Mouse (Mus musculus) limb, embryonic 15.5 days (tissue): ENCODE measurements around the gene Ptchd3. TPM values are rescaled to one million over a fixed set of nuclear protein-coding genes. Genes with fewer than 3 reads are reported as not detected.
A peak's percentile ranks its signal among the peaks of the same experiment; 100 is the strongest.

Source experiments
- ATAC-seq: fragments of 200-750 bp; cut with Nextera tagmentation; 2 replicates; pipeline ENCODE4 v1.8.0; 2017; ENCODE audit warnings: low read depth, moderate TSS enrichment; ENCODE audit not compliant: insufficient number of reproducible peaks, low FRiP score, low TSS enrichment
- H3K27ac ChIP-seq: fragments of 300-500 bp; sonication (generic); 2 replicates; pipeline ENCODE4 v1.5.1; 2015; ENCODE audit warnings: moderate library complexity, mild to moderate bottlenecking, inconsistent platforms
- H3K27me3 ChIP-seq: fragments of 300-500 bp; sonication (generic); 2 replicates; pipeline ENCODE4 v1.6.1; 2015; ENCODE audit warnings: inconsistent platforms
- H3K36me3 ChIP-seq: fragments of 300-500 bp; sonication (generic); 2 replicates; pipeline ENCODE4 v1.6.1; 2015; ENCODE audit warnings: inconsistent platforms
- H3K4me1 ChIP-seq: fragments of 300-500 bp; sonication (generic); 2 replicates; pipeline ENCODE4 v1.6.1; 2015; ENCODE audit warnings: inconsistent platforms
- H3K4me2 ChIP-seq: fragments of 300-500 bp; sonication (generic); 2 replicates; pipeline ENCODE4 v1.6.1; 2015; ENCODE audit warnings: mild to moderate bottlenecking, inconsistent platforms
- H3K4me3 ChIP-seq: fragments of 300-500 bp; sonication (generic); 2 replicates; pipeline ENCODE4 v1.5.1; 2015; ENCODE audit warnings: mild to moderate bottlenecking, inconsistent platforms
- H3K9ac ChIP-seq: fragments of 300-500 bp; sonication (generic); 2 replicates; pipeline ENCODE4 v1.6.1; 2015; ENCODE audit warnings: inconsistent platforms
- H3K9me3 ChIP-seq: fragments of 300-500 bp; sonication (generic); 2 replicates; pipeline ENCODE4 v1.6.1; 2016; ENCODE audit warnings: inconsistent platforms
- WGBS: fragments of 180-500 bp; shearing (Covaris S2); methylation state at CpG from one replicate; pipeline ENCODE4 v1.1.7; 2015; 5-methylcytosine and 5-hydroxymethylcytosine counted together
- polyA plus RNA-seq: library from polyadenylated mRNA; unstranded; fragments of >200 nt; fragmentation: Nextera tagmentation; extraction: Ambion mirVana; gene quantifications from 2 replicates; pipeline ENCODE4 v1.2.1, GENCODE M21; 2015

Ptchd3 gene
- polyA plus RNA-seq, 1 experiment from 2014 or later, result 0.08 TPM

DNA sequence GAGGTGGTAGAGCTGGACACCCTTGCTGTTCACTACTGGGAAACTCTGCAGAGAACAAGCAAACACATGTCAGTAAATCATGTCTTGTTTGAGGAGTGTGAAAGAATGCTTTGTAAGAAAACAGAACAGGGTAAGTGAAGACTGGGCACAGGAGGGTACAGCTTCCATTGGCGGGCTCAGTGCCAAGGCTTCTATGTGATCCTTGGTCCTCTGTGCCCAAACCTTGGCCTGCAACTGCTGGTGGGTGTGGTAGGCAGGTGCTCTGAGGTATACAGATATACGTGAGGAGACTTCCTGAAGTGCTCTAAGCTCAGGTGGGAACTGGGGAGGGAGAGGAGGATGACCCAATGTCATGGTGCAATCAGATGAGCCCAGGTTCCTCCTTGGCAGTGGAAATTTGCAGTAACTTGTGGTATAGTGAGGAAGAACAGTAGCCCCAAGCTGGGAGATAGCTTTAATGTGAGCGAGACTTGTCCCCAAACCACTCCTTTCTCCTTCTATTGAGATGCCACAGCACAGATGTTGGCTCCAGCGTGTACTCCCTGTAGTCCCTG, 30.2 kb upstream of the Ptchd3 start:
- H3K9ac ChIP-seq, result no peak overlapping the region
- H3K27ac ChIP-seq, result no peak overlapping the region
- peaks cover 3% of the 10 kb centered on the region; the same call in 1 of the 2 replicates for H3K4me1 ChIP-seq
- no peaks in the 10 kb centered on the region for H3K36me3 ChIP-seq
- no peaks in the 10 kb centered on the region for H3K27me3 ChIP-seq
- 79% methylated on average over 4 of the region's 4 CpGs for WGBS
- no peak overlapping the region for H3K4me2 ChIP-seq
- ATAC-seq, result no peak
- no peak overlapping the region for H3K4me3 ChIP-seq
- H3K9me3 ChIP-seq, result no peaks in the 10 kb centered on the region

DNA sequence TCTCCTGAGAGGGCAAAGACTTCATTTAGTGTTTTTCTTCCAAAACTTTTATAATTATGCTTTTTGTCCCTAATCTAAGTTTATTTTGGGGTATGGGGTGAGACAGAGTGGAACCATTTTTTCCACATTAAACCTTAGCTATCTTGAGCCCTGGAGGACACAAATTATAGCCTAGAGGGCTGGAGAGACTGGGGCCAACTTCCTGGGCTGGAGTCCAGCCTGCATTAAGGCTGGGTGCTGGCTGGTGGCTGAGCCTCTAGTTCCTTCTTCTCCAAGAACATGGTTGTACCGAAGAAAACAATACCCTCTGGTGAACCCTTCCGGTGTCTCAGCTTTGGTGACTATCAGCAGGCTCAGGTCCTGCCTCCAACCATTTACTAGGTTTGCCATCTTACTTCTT, 27.3 kb upstream of the Ptchd3 start:
- no peak overlapping the region for H3K9ac ChIP-seq
- H3K27ac ChIP-seq, result no peak overlapping the region
- no peaks in the 10 kb centered on the region for H3K27me3 ChIP-seq
- 78% methylated on average over 2 of the region's 2 CpGs for WGBS
- H3K4me2 ChIP-seq, result no peak overlapping the region
- no peak for ATAC-seq
- H3K4me1 ChIP-seq, result no peaks in the 10 kb centered on the region
- H3K36me3 ChIP-seq, result no peaks in the 10 kb centered on the region
- H3K4me3 ChIP-seq, result no peak overlapping the region
- no peaks in the 10 kb centered on the region for H3K9me3 ChIP-seq

DNA sequence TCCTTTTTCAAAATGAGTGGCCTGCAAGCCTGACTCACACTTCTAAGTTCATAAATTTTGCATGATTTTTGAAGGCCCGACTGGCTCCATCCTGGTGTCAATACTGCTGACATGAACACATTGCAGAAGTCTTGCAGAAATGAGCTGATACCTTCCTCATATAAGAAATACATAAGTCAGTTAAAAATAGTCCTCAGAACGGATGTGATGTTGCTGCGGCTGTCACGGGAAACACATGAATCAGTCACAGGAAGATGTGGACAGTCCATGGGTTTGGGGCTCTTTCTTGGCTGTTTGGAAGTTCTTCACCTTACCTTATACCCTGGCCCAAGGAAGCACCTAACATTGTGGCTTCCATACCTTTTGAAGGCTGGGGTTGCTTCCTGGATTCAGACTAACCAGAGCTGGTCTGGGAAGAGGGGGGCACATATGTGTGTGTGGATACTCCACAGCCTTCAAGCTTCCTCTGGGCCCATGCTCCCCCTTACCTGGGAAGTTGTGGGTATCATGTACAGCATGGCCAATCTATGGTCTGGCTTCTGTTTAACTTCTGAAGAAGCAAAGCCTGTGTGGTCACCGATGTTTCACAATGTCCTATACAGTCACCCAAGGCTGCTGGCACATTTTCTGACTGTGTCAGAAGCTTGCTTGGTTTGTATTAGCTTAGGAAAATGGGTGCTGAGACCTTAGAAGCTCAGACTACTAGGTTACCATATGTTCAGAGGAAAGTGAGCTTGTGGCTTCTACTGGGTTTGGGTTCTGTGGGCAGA, 25.6 kb upstream of the Ptchd3 start:
- Histone ChIP-seq H3K9ac (no peak overlapping the region), H3K36me3 (no peaks in the 10 kb centered on the region), H3K27ac (no peak overlapping the region), H3K4me1 (peaks cover 4% of the 10 kb centered on the region; the same call in 1 of the 2 replicates), H3K9me3 (no peaks in the 10 kb centered on the region), H3K27me3 (no peaks in the 10 kb centered on the region), H3K4me3 (no peak overlapping the region), H3K4me2 (no peak overlapping the region)
- WGBS, result 78% methylated on average over 5 of the region's 5 CpGs
- ATAC-seq, result no peak

DNA sequence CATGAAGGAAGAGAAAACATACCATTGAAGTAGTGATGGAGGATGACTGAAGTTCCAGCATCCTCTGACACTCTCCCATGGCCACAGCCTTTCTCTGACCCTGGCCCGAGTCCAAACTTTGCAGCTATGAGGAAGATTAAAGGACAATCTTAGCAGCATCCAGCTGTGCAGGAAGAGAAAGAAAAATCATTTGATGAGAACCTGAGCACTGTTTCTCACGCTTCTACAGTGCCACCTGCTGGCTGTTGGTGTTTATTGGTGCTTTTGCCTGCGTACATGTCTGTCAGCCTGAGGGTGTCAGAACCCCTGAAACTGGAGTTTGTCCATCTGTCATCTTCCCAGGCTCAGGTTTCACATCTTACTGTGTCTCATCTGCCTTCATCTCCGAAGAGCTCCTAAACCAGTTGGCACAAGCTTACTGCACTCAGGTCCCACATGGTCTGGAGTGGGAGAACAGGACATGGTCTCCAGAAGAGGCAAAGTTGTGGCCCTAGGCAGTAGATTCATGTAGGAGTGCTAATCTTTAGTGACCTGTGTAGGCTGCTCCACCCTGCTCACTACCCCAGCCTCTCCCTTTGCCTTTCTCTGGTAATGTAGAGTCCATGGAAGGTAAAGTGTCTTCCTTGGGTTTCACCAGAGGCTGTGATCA, 21.7 kb upstream of the Ptchd3 start:
- Histone ChIP-seq H3K4me2 (no peak overlapping the region), H3K27me3 (no peaks in the 10 kb centered on the region), H3K4me3 (no peak overlapping the region), H3K4me1 (peaks cover 4% of the 10 kb centered on the region; the same call in 1 of the 2 replicates), H3K9me3 (no peaks in the 10 kb centered on the region), H3K36me3 (no peaks in the 10 kb centered on the region), H3K27ac (no peak overlapping the region), H3K9ac (no peak overlapping the region)
- peak; percentile 42; the same call in 1 of the 2 replicates for ATAC-seq
- 4% methylated on average over 4 of the region's 4 CpGs for WGBS

DNA sequence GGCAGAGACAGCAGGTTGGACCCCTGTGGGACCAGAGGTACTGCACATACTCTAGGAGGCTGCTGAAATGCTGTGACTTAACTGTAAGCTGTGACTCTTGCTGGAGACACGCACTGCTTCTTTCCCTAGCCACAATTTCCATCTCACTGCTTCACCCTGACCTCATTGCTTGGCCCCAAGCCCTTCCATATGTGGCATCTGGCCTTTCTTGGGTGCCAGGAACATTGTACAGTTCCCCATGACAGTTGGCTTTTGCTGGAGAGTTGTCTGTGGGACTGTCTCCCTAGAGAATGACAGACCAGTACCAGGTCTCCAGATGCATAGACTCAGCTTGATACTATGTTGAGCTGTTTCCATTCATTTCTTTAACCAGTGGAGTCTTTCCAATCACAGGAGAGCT, 21.2 kb upstream of the Ptchd3 start:
- H3K36me3 ChIP-seq, result no peaks in the 10 kb centered on the region
- no peak overlapping the region for H3K27ac ChIP-seq
- H3K9ac ChIP-seq, result no peak overlapping the region
- no peak overlapping the region for H3K4me2 ChIP-seq
- peaks cover 4% of the 10 kb centered on the region; the same call in 1 of the 2 replicates for H3K4me1 ChIP-seq
- no peak; the same call in 1 of the 2 replicates for ATAC-seq
- no peak overlapping the region for H3K4me3 ChIP-seq
- H3K9me3 ChIP-seq, result no peaks in the 10 kb centered on the region
- whole genome bisulfite sequencing, result 50% methylated on average over 1 of the region's 1 CpGs
- H3K27me3 ChIP-seq, result no peaks in the 10 kb centered on the region

DNA sequence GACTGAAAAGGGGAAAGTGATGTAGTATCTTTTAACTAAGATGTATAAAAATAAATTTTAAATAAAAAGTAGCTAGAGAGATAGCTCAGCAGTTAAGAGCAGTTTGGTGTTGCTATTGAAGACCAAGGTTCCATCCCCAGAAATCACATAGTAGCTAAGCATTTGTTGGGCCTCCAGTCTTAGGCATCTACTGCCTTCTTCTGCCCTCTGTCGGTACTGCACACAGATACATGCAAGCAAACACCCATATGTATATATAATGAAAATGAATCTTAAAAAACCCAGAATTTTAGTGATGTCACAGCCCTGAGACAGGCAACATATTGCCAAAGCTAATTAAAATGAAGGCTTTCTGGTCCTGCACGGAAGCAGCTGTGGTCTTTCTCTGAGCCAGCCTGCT, 15.9 kb downstream of the Ptchd3 start:
- H3K36me3 ChIP-seq, result no peaks in the 10 kb centered on the region
- no peak for ATAC-seq
- no peak overlapping the region for H3K27ac ChIP-seq
- no peak overlapping the region for H3K4me2 ChIP-seq
- H3K27me3 ChIP-seq, result no peaks in the 10 kb centered on the region
- no peaks in the 10 kb centered on the region for H3K9me3 ChIP-seq
- 40% methylated on average over 2 of the region's 2 CpGs for WGBS
- no peak overlapping the region for H3K9ac ChIP-seq
- no peak overlapping the region for H3K4me3 ChIP-seq
- peaks cover 3% of the 10 kb centered on the region; the same call in 1 of the 2 replicates for H3K4me1 ChIP-seq

DNA sequence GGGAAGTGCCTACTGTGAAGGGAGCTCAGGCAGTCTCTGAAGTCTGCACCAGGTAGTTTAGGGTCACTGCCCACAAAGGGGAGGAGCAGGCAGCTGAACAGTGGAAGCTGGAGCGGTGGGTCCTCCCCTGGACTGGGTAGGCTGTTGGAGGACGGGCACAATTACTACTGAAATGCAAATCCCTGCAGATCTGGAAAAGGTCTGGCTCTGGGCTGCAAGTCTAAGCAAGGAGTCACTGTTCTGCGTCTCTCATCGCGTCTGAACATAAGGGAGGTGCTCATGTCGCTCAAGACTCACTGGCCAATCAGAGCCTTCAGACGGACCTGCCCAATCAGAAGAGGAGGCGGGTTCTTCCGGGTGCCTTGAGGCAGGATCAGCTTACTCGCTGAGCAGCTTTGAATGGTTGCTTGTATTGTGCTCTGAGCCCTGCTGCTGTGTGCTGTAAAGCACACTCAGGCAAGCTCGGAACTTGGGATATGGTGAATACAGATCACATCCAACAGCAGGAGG, 17.8 kb downstream of the Ptchd3 start:
- no peaks in the 10 kb centered on the region for H3K9me3 ChIP-seq
- peak overlapping the region; percentile 51 for H3K4me3 ChIP-seq
- no peaks in the 10 kb centered on the region for H3K36me3 ChIP-seq
- H3K27ac ChIP-seq, result peak overlapping the region; percentile 84
- peaks cover 3% of the 10 kb centered on the region; the same call in 1 of the 2 replicates for H3K4me1 ChIP-seq
- H3K27me3 ChIP-seq, result no peaks in the 10 kb centered on the region
- H3K9ac ChIP-seq, result peak overlapping the region; percentile 39; the same call in 1 of the 2 replicates
- peak overlapping the region; percentile 67 for H3K4me2 ChIP-seq
- peak; percentile 98 for ATAC-seq
- under 1% methylated on average over 11 of the region's 11 CpGs for WGBS

Other genes starting within 250 kb of the Ptchd3 start
- 8.4 and 9.5 TPM in 2 replicates for gene B3gntl1, start 157.1 kb upstream of the Ptchd3 start, polyA plus RNA-seq
- gene Metrnl, start 128.7 kb upstream of the Ptchd3 start, polyA plus RNA-seq, result 77.1 and 79.7 TPM in 2 replicates